Mouse (Mus musculus) thymus, postnatal 25 days (tissue): ENCODE measurements around the gene Inpp4a.

ENCODE experiments used
- DNase-seq: peaks from one replicate; pipeline ENCODE4 v3.0.0; 2022

Gene Inpp4a

GRCm38 (mm10) chr1:37427144-37427875 lies 127.6 kb downstream of the Inpp4a start:
- no peak for DNase-seq

- no peak for DNase-seq
Measured at GRCm38 (mm10) chr1:37428911-37429310, 129.2 kb downstream of the Inpp4a start.

DNA sequence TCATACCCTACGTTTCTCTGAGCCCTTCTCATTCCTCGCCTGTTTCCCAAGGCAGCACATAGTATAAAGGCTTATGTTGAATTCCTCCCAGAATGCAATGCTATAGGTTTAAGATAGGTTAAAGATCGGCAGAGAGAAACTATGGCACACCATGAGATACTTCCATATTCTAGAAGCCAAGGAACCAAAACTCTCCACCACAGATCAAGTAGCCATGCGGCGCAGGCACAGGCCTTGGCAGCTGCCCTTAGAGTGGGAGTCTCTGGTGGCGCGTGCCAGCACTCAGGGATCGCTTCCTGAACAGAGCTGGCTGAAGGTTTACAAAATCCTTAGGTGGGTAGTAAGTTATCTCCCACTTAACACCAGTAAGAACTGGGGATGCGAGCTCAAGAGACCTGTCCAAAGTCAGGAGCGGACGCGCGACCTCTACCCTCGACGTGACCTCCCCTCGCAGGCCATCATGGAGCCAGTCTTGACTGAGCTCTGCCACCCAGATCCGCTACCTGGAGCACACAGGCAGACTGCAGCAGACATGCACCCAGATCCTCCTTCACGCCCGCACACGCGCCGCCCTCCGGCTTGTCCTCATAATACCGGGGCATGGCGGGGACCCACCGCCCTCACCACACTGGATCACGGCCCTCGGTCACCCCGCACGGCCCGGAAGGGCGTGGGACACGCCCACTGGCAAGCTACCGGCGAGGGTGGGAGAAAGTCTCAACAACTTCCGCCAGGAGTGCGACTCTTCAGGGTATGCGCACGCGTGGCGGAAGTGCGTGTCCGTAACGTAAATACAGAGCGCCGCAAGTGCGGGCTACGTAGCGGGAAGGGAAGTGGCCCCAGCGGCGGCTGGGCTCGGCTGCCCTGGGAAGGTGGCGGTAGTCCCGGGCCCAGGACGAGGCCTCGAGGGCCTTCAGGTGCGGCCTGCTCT lies 130.0 kb downstream of the Inpp4a start, which contains the start of the genes Coa5 and Unc50:
Gene Coa5, minus strand, starts transcription at position 738 of the 931 bp plus-strand sequence.
Gene Unc50, plus strand, starts transcription at position 774 of the 931 bp plus-strand sequence.
- peak; percentile 92 for DNase-seq

GRCm38 (mm10) chr1:37430297-37430840 lies 130.7 kb downstream of the Inpp4a start:
- no peak for DNase-seq

GRCm38 (mm10) chr1:37436419-37436818 lies 136.8 kb downstream of the Inpp4a start:
- DNase-seq = no peak

GRCm38 (mm10) chr1:37442848-37443835 lies 143.5 kb downstream of the Inpp4a start:
- no peak for DNase-seq

DNA sequence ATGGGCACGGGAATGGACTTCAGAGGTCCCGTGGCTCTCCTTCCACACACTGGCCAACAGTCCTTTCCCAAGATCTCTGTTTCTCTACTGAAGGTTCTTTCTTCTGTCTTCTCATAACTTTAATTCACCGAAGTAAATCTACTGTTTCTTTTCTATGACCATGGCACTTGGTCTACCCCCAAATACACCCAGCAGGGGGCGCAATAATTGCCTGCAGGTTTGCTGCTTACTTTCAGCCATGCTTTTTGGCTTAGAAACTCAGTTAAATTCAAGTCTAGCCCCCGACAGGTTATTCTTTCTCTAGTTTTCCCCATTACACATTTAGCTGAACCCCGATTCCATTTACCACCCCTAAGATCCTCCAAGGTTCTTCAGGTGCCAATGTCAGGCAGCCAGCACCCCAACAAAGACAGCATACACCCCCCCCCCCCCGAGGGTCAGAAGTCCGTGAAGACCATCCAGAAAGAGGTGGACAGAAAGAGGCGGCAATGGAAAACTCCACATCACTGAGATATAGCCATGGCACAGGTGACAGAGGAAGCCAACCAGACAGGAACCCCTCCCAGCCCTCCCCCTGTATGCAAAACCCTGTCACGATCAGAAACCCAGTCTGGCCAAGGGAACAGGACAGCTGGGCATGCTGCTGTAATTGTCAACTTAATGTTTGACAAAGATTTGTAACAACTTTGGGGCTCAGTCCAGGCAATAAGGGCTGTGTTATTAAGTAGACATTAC lies 148.9 kb downstream of the Inpp4a start:
- peak; percentile 76 for DNase-seq

DNA sequence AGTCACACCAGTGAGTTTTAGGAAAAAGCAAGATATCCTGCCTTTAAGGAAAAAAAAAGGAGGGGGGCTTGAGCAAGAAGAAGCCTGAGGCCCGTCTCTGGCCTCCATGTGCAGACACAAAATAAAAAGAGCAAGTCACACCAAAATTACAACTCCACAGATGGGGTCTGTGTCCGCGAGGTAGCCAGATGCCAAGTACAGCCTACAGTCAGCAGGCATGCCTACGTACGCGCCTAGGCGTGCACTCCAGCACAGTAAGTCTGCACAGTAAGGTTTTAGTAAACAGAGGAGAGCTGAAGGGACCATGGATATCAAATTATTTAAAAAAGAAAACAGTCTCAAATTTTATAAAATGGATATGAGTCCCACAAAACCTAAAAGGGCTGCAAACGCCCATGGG lies 151.6 kb downstream of the Inpp4a start:
- DNase-seq = no peak

GRCm38 (mm10) chr1:37457546-37457945 lies 157.9 kb downstream of the Inpp4a start:
- DNase-seq = no peak
